ENCODE assay signal across 8 mouse cellular contexts in genomic region chr1:171220871-171221270, GRCm38 (mm10). TPM values are rescaled to one million over a fixed set of nuclear protein-coding genes. Genes with fewer than 3 reads are reported as not detected.
DNase-seq lines count a peak whose midpoint lies in the region; ATAC-seq and TF ChIP-seq lines count a peak whose summit lies in the region.

No protein-coding gene starts in this region.

- H3K79me3 ChIP-seq in C2C12 (ENCODE audit: low read depth): no peaks in the 10 kb centered on the region

- H3K79me2 ChIP-seq in C2C12 (ENCODE audit: control insufficient read depth, insufficient read depth): no peaks in the 10 kb centered on the region

- 9% methylated on average over 10 of the region's 10 CpGs for WGBS in heart, embryonic 10.5 days
- WGBS in kidney, embryonic 16.5 days: 6% methylated on average over 10 of the region's 10 CpGs

- TF ChIP-seq CTCF in C2C12 (IDR thresholded peaks at IDR 0.05; ENCODE audit: control insufficient read depth, insufficient read depth, insufficient read length): peak; percentile 66
- TF ChIP-seq CTCF in embryonic fibroblast, embryonic 13.5 days (IDR thresholded peaks at IDR 0.05; ENCODE audit: borderline replicate concordance, insufficient read depth, low read length): peak; percentile 53; the same call in 1 of the 2 replicates

- no peak overlapping the region for H3K4me3 ChIP-seq in C2C12 (ENCODE audit: insufficient read depth, poor library complexity, severe bottlenecking)
- peak overlapping the region; percentile 90; the same call in 1 of the 2 replicates for H3K4me3 ChIP-seq in embryonic fibroblast, embryonic 13.5 days (ENCODE audit: insufficient read depth, low read length)
- peak overlapping the region; percentile 77 for H3K4me3 ChIP-seq in heart, embryonic 10.5 days
- peak overlapping the region; percentile 62 for H3K4me3 ChIP-seq in kidney, embryonic 16.5 days (ENCODE audit: low read length)

- peaks cover 2% of the 10 kb centered on the region; the same call in 1 of the 2 replicates for H3K4me1 ChIP-seq in embryonic fibroblast, embryonic 13.5 days (ENCODE audit: control insufficient read depth, insufficient read depth, low read length)
- peaks cover 23% of the 10 kb centered on the region for H3K4me1 ChIP-seq in heart, embryonic 10.5 days
- H3K4me1 ChIP-seq in kidney, embryonic 16.5 days (ENCODE audit: insufficient read depth, low read length): peaks cover 16% of the 10 kb centered on the region

- H3K36me3 ChIP-seq in C2C12 (ENCODE audit: control insufficient read depth, insufficient read depth): peaks cover 18% of the 10 kb centered on the region
- H3K36me3 ChIP-seq in heart, embryonic 10.5 days: peaks cover 31% of the 10 kb centered on the region
- peaks cover 13% of the 10 kb centered on the region for H3K36me3 ChIP-seq in kidney, embryonic 16.5 days (ENCODE audit: insufficient read depth, low read length)

- no peaks in the 10 kb centered on the region for H3K27me3 ChIP-seq in C2C12 (ENCODE audit: control insufficient read depth, insufficient read depth, insufficient read length)
- no peaks in the 10 kb centered on the region for H3K27me3 ChIP-seq in heart, embryonic 10.5 days (ENCODE audit: insufficient read depth, poor library complexity, severe bottlenecking)
- no peaks in the 10 kb centered on the region for H3K27me3 ChIP-seq in kidney, embryonic 16.5 days (ENCODE audit: insufficient read depth, low read length)

- H3K27ac ChIP-seq in embryonic fibroblast, embryonic 13.5 days (ENCODE audit: insufficient read depth, low read length): no peak overlapping the region
- no peak overlapping the region for H3K27ac ChIP-seq in heart, embryonic 10.5 days
- H3K27ac ChIP-seq in kidney, embryonic 16.5 days (ENCODE audit: low read length): no peak overlapping the region

- H3K4me2 ChIP-seq in kidney, embryonic 16.5 days (replicated peaks; ENCODE audit: low read depth, low read length): peak overlapping the region; percentile 89

- no peak overlapping the region for H3ac ChIP-seq in C2C12 (ENCODE audit: control insufficient read depth, insufficient read length, low read depth)

- DNase-seq in brain, adult 2 months (ENCODE audit: low read depth, low spot score): peak; percentile 96
- peak; percentile 91 for DNase-seq in heart, embryonic 10.5 days (ENCODE audit: low spot score)
- DNase-seq in liver: peak; percentile 86
- DNase-seq in spleen, postnatal 36 days (ENCODE audit: low spot score in 2 of 2): peak; percentile 59 to 72

- H3K9ac ChIP-seq in kidney, embryonic 16.5 days (replicated peaks; ENCODE audit: low read length): no peak overlapping the region

- no peak for TF ChIP-seq POLR2A in embryonic fibroblast, embryonic 13.5 days (IDR thresholded peaks at IDR 0.05; ENCODE audit: low read depth, low read length)

- no peaks in the 10 kb centered on the region for H3K9me3 ChIP-seq in heart, embryonic 10.5 days
- H3K9me3 ChIP-seq in kidney, embryonic 16.5 days (ENCODE audit: low read length): no peaks in the 10 kb centered on the region

- ATAC-seq in kidney, embryonic 16.5 days (ENCODE audit: low FRiP score, low TSS enrichment): 0 out of 2 replicates have a peak, but pooled peaks have one; percentile 22
- peak; percentile 40; the same call in 1 of the 2 replicates for ATAC-seq in monocyte, adult 5-6 weeks (replicated peaks; ENCODE audit: insufficient number of reproducible peaks, low FRiP score, low TSS enrichment, poor library complexity, severe bottlenecking)

TF ChIP-seq in C2C12, 6 proteins besides CTCF, POLR2A, EP300 and RAD21:
- no peak for TF ChIP-seq CEBPB (IDR thresholded peaks at IDR 0.05; ENCODE audit: low read depth)
- TF ChIP-seq MYOG (IDR thresholded peaks at IDR 0.05; ENCODE audit: control insufficient read depth, extremely low read depth, insufficient read length): no peak
- TF ChIP-seq USF1 (IDR thresholded peaks at IDR 0.05; ENCODE audit: low read depth): no peak
- no peak for TF ChIP-seq MAX (IDR thresholded peaks at IDR 0.05)
- no peak for TF ChIP-seq FOSL1 (IDR thresholded peaks at IDR 0.05; ENCODE audit: insufficient read depth, low read length, poor library complexity, severe bottlenecking)
- no peak for TF ChIP-seq MYOD1 (IDR thresholded peaks at IDR 0.05; ENCODE audit: control insufficient read depth, insufficient read length, low read depth)

RNA-seq across cellular contexts. Expression of gene Tomm40l, which starts 1.4 kb away (rescaled TPM):
- polyA plus RNA-seq in C2C12 (2012; fragmentation: generic; extraction: Trizol): 58.7 TPM
- polyA plus RNA-seq in embryonic fibroblast, embryonic 13.5 days (2011; ENCODE audit: insufficient read length, low read depth, missing spikeins): 26.9 and 29.9 TPM in 2 replicates
- polyA plus RNA-seq in heart, embryonic 10.5 days (2016; fragmentation: Nextera tagmentation; extraction: Ambion mirVana): 41.8 and 53.7 TPM in 2 replicates
- 40.6 and 44.1 TPM in 2 replicates for polyA plus RNA-seq in kidney, embryonic 16.5 days (2015; fragmentation: Nextera tagmentation; extraction: Ambion mirVana)
- 5.0 to 10.2 TPM (median 9.3 TPM) in 3 replicates for total RNA-seq in monocyte, adult 5-6 weeks (2017)

RNA-seq across cellular contexts. Expression of gene Apoa2, which starts 4.0 kb away (rescaled TPM):
- not detected for polyA plus RNA-seq in C2C12 (2012; fragmentation: generic; extraction: Trizol)
- polyA plus RNA-seq in embryonic fibroblast, embryonic 13.5 days (2011; ENCODE audit: insufficient read length, low read depth, missing spikeins): 1.2 and 1.3 TPM in 2 replicates
- 16.2 and 315 TPM in 2 replicates for polyA plus RNA-seq in heart, embryonic 10.5 days (2016; fragmentation: Nextera tagmentation; extraction: Ambion mirVana)
- polyA plus RNA-seq in kidney, embryonic 16.5 days (2015; fragmentation: Nextera tagmentation; extraction: Ambion mirVana): 22.4 and 32.2 TPM in 2 replicates
- not detected in 3 replicates for total RNA-seq in monocyte, adult 5-6 weeks (2017)

RNA-seq across cellular contexts. Expression of gene Nr1i3, which starts 7.1 kb away (rescaled TPM):
- 0.04 TPM for polyA plus RNA-seq in C2C12 (2012; fragmentation: generic; extraction: Trizol)
- not detected in 2 replicates for polyA plus RNA-seq in embryonic fibroblast, embryonic 13.5 days (2011; ENCODE audit: insufficient read length, low read depth, missing spikeins)
- polyA plus RNA-seq in heart, embryonic 10.5 days (2016; fragmentation: Nextera tagmentation; extraction: Ambion mirVana): 0.14 and 0.28 TPM in 2 replicates
- polyA plus RNA-seq in kidney, embryonic 16.5 days (2015; fragmentation: Nextera tagmentation; extraction: Ambion mirVana): 0.67 and 0.89 TPM in 2 replicates
- 0.19 to 0.86 TPM in 2 of 3 replicates, not detected in the other for total RNA-seq in monocyte, adult 5-6 weeks (2017)

RNA-seq across cellular contexts. Expression of gene Fcer1g, which starts 13.3 kb away (rescaled TPM):
- not detected for polyA plus RNA-seq in C2C12 (2012; fragmentation: generic; extraction: Trizol)
- polyA plus RNA-seq in embryonic fibroblast, embryonic 13.5 days (2011; ENCODE audit: insufficient read length, low read depth, missing spikeins): 1.6 and 7.1 TPM in 2 replicates
- polyA plus RNA-seq in heart, embryonic 10.5 days (2016; fragmentation: Nextera tagmentation; extraction: Ambion mirVana): 4.9 and 12.1 TPM in 2 replicates
- polyA plus RNA-seq in kidney, embryonic 16.5 days (2015; fragmentation: Nextera tagmentation; extraction: Ambion mirVana): 35.0 and 37.2 TPM in 2 replicates
- total RNA-seq in monocyte, adult 5-6 weeks (2017): 875 to 1,050 TPM (median 955 TPM) in 3 replicates

RNA-seq across cellular contexts. Expression of gene Pcp4l1, which starts 24.8 kb away (rescaled TPM):
- polyA plus RNA-seq in C2C12 (2012; fragmentation: generic; extraction: Trizol): 0.13 TPM
- 6.2 and 12.2 TPM in 2 replicates for polyA plus RNA-seq in embryonic fibroblast, embryonic 13.5 days (2011; ENCODE audit: insufficient read length, low read depth, missing spikeins)
- polyA plus RNA-seq in heart, embryonic 10.5 days (2016; fragmentation: Nextera tagmentation; extraction: Ambion mirVana): 18.0 and 24.4 TPM in 2 replicates
- polyA plus RNA-seq in kidney, embryonic 16.5 days (2015; fragmentation: Nextera tagmentation; extraction: Ambion mirVana): 3.7 and 5.1 TPM in 2 replicates
- total RNA-seq in monocyte, adult 5-6 weeks (2017): 0.29 to 2.0 TPM in 2 of 3 replicates, not detected in the other
